Mouse (Mus musculus) E14TG2a.4 (cell line): ENCODE data around the gene Acot2.

Source experiments
- CTCF ChIP-seq: conservative IDR thresholded peaks from 2 replicates; pipeline ENCODE4 v1.5.1; 2014; ENCODE audit warnings: low read length
- POU5F1 ChIP-seq: IDR thresholded peaks from 2 replicates; pipeline ENCODE4 v1.6.1; 2014; ENCODE audit warnings: low read length, borderline replicate concordance

DNA sequence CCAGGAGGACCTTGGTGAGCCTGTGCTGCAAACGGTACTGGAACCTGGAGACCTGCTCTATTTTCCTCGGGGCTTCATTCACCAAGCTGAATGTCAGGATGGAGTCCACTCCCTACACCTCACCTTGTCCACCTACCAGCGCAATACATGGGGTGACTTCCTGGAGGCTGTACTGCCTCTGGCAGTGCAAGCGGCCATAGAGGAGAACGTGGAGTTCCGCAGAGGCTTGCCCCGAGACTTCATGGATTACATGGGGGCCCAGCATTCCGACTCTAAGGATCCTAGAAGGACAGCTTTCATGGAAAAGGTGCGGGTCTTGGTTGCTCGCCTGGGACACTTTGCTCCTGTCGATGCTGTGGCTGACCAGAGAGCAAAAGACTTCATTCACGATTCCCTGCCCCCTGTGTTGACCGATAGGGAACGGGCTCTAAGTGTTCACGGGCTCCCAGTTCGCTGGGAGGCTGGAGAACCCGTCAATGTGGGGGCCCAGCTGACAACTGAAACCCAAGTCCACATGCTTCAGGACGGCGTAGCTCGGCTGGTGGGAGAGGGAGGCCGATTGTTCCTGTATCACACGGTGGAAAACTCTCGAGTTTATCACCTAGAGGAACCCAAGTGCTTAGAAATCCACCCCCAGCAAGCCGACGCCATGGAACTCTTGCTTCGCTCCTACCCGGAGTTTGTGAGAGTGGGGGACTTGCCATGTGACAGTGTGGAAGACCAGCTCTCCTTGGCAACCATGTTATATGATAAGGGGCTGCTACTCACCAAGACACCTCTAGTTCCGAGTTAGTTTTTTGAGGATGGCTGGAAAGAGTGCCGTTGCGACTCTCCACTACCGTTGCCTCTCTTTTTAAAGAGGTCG is 35.7 kb upstream of the Acot2 start:
- no peak for TF ChIP-seq CTCF
- TF ChIP-seq POU5F1: no peak
